Mouse (Mus musculus): ENCODE measurements around the gene Marf1. TPM values are rescaled to one million over a fixed set of nuclear protein-coding genes. Genes with fewer than 3 reads are reported as not detected.

Gene Marf1
- polyA plus RNA-seq, 1 experiment from 2014 or later: 10.3 TPM

DNA sequence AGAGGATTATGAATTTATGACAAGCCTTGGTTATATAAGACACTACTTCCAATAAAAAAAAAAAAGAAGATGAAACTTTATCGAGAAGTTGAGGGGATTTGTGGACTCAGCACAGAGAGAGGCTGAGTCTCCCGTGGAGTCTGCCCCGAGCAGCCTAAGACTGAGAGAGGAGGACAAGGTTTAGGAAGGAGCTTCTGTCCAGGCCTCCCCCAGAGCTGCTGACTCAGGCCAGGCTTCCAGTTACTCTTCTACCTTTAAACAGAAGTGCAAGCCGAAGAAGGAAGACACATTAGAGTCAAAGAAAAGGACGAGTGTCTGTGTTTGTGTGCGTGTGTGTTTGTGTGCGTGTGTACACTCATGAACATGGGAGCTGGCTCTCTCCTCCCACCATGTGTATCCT, 32.4 kb downstream of the Marf1 start:
- Histone ChIP-seq H3K9me3 (ENCODE audit: control insufficient read depth, low read length) (no peaks in the 10 kb centered on the region), H3K36me3 (ENCODE audit: control insufficient read depth, insufficient read depth, low read length) (peaks cover 18% of the 10 kb centered on the region), H3K27me3 (replicated peaks; ENCODE audit: control insufficient read depth, insufficient read depth, low read length) (no peaks in the 10 kb centered on the region), H3K27ac (ENCODE audit: low read depth, low read length) (no peak overlapping the region), H3K4me2 (no peak overlapping the region), H3K9ac (ENCODE audit: low read depth, low read length) (no peak overlapping the region), H3K4me3 (ENCODE audit: low read depth, low read length) (no peak overlapping the region), H3K4me1 (replicated peaks; ENCODE audit: control insufficient read depth, insufficient read depth, low read length) (no peaks in the 10 kb centered on the region)
- 90% methylated on average over 7 of the region's 7 CpGs for WGBS
- DNase-seq (ENCODE audit: low spot score) (no peak), ATAC-seq (replicated peaks; ENCODE audit: low FRiP score) (no peak)

DNA sequence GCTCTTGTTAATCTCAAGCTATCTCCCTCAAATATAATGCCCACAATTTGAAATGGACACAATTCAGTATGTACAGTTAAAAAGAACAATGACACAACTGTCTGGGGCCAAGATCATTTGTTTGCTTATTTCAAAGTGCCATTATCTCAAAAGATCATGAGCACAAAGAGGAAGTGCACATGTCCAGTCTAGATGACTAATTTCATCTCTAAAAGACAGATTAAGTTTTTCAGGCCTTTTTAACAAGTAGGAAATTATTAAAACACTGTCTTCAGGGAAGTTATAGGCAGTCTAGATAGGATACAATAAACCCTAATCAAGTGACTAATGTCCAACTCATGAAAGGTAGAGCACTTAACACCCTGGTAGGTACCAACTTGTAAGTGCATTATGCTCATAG, 34.2 kb downstream of the Marf1 start:
- Histone ChIP-seq H3K27me3 (replicated peaks; ENCODE audit: control insufficient read depth, insufficient read depth, low read length) (no peaks in the 10 kb centered on the region), H3K9ac (ENCODE audit: low read depth, low read length) (no peak overlapping the region), H3K36me3 (ENCODE audit: control insufficient read depth, insufficient read depth, low read length) (peaks cover 30% of the 10 kb centered on the region), H3K4me2 (no peak overlapping the region), H3K9me3 (ENCODE audit: control insufficient read depth, low read length) (no peaks in the 10 kb centered on the region), H3K27ac (ENCODE audit: low read depth, low read length) (no peak overlapping the region), H3K4me1 (replicated peaks; ENCODE audit: control insufficient read depth, insufficient read depth, low read length) (no peaks in the 10 kb centered on the region), H3K4me3 (ENCODE audit: low read depth, low read length) (no peak overlapping the region)
- ATAC-seq (replicated peaks; ENCODE audit: low FRiP score) (no peak), DNase-seq (ENCODE audit: low spot score) (no peak)

GRCm38 (mm10) chr16:14125253-14125652, 37.9 kb downstream of the Marf1 start:
- Histone ChIP-seq H3K9me3 (ENCODE audit: control insufficient read depth, low read length) (no peaks in the 10 kb centered on the region), H3K36me3 (ENCODE audit: control insufficient read depth, insufficient read depth, low read length) (peaks cover 35% of the 10 kb centered on the region), H3K4me3 (ENCODE audit: low read depth, low read length) (no peak overlapping the region), H3K27ac (ENCODE audit: low read depth, low read length) (no peak overlapping the region), H3K27me3 (replicated peaks; ENCODE audit: control insufficient read depth, insufficient read depth, low read length) (no peaks in the 10 kb centered on the region), H3K4me2 (no peak overlapping the region), H3K9ac (ENCODE audit: low read depth, low read length) (no peak overlapping the region), H3K4me1 (replicated peaks; ENCODE audit: control insufficient read depth, insufficient read depth, low read length) (no peaks in the 10 kb centered on the region)
- DNase-seq (ENCODE audit: low spot score) (no peak), ATAC-seq (replicated peaks; ENCODE audit: low FRiP score) (no peak)
- 86% methylated on average over 1 of the region's 1 CpGs for WGBS

DNA sequence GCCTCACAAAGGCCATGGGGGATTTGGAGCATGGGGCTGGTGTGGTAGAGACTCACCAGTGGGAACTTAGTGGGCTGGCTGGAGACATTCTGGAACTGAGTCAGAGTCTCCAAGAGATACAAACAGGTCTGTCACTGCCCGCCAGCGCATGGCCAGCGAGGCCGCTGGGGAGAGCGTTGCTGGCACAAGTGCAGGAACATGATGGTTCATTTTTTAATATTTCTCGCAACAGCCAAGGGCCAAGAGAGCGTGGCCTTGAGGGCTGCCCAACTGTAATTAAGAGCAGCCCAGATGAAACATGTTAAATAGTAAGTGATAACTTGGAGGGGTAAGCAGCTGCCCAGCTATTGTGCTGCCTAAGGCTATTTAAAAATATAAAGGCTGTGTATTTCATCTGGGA, 38.4 kb downstream of the Marf1 start:
- no peak for ATAC-seq (replicated peaks; ENCODE audit: low FRiP score)
- peaks cover 39% of the 10 kb centered on the region for H3K36me3 ChIP-seq (ENCODE audit: control insufficient read depth, insufficient read depth, low read length)

GRCm38 (mm10) chr16:14123901-14124300, 39.2 kb downstream of the Marf1 start:
- Histone ChIP-seq H3K9ac (ENCODE audit: low read depth, low read length) (no peak overlapping the region), H3K36me3 (ENCODE audit: control insufficient read depth, insufficient read depth, low read length) (peaks cover 38% of the 10 kb centered on the region), H3K9me3 (ENCODE audit: control insufficient read depth, low read length) (no peaks in the 10 kb centered on the region), H3K4me3 (ENCODE audit: low read depth, low read length) (no peak overlapping the region), H3K27ac (ENCODE audit: low read depth, low read length) (no peak overlapping the region), H3K27me3 (replicated peaks; ENCODE audit: control insufficient read depth, insufficient read depth, low read length) (no peaks in the 10 kb centered on the region), H3K4me2 (no peak overlapping the region), H3K4me1 (replicated peaks; ENCODE audit: control insufficient read depth, insufficient read depth, low read length) (no peaks in the 10 kb centered on the region)
- DNase-seq (ENCODE audit: low spot score) (no peak), ATAC-seq (replicated peaks; ENCODE audit: low FRiP score) (no peak)
- 94% methylated on average over 2 of the region's 2 CpGs for WGBS

More for the DNA sequence above, 38.4 kb downstream of the Marf1 start:
- no peaks in the 10 kb centered on the region for H3K9me3 ChIP-seq (ENCODE audit: control insufficient read depth, low read length)
- no peak overlapping the region for H3K4me3 ChIP-seq (ENCODE audit: low read depth, low read length)
- no peak overlapping the region for H3K4me2 ChIP-seq
- H3K9ac ChIP-seq (ENCODE audit: low read depth, low read length): no peak overlapping the region
- no peaks in the 10 kb centered on the region for H3K27me3 ChIP-seq (replicated peaks; ENCODE audit: control insufficient read depth, insufficient read depth, low read length)
- no peak overlapping the region for H3K27ac ChIP-seq (ENCODE audit: low read depth, low read length)
- WGBS: 97% methylated on average over 7 of the region's 7 CpGs
- DNase-seq (ENCODE audit: low spot score): no peak
- no peaks in the 10 kb centered on the region for H3K4me1 ChIP-seq (replicated peaks; ENCODE audit: control insufficient read depth, insufficient read depth, low read length)

GRCm38 (mm10) chr16:14122586-14122985, 40.6 kb downstream of the Marf1 start:
- no peak for ATAC-seq (replicated peaks; ENCODE audit: low FRiP score)
- H3K9me3 ChIP-seq (ENCODE audit: control insufficient read depth, low read length): no peaks in the 10 kb centered on the region
- H3K4me2 ChIP-seq: no peak overlapping the region
- no peaks in the 10 kb centered on the region for H3K27me3 ChIP-seq (replicated peaks; ENCODE audit: control insufficient read depth, insufficient read depth, low read length)
- no peak overlapping the region for H3K27ac ChIP-seq (ENCODE audit: low read depth, low read length)
- no peak overlapping the region for H3K9ac ChIP-seq (ENCODE audit: low read depth, low read length)
- H3K4me3 ChIP-seq (ENCODE audit: low read depth, low read length): no peak overlapping the region
- no peaks in the 10 kb centered on the region for H3K4me1 ChIP-seq (replicated peaks; ENCODE audit: control insufficient read depth, insufficient read depth, low read length)
- DNase-seq (ENCODE audit: low spot score): no peak
- peaks cover 37% of the 10 kb centered on the region for H3K36me3 ChIP-seq (ENCODE audit: control insufficient read depth, insufficient read depth, low read length)

DNA sequence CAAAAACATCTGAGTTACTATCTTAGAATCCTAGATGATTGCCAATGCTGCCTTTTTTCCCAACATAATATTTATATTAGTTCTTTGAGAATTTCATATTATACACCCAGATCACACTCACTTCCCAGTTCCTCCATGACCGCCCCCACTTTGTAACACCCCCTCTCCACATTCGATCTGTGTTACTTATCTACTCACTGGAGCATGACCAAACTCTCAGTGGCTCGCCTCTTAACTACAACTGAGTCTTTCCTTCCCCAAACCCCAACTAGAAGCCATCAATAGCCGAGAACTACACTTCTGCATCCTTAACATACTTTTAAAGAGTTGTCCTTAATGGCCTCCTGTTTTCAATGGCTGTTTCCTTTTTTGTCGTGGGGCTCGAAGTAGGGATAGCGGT, 41.6 kb downstream of the Marf1 start:
- Histone ChIP-seq H3K4me1 (replicated peaks; ENCODE audit: control insufficient read depth, insufficient read depth, low read length) (no peaks in the 10 kb centered on the region), H3K27ac (ENCODE audit: low read depth, low read length) (no peak overlapping the region), H3K9me3 (ENCODE audit: control insufficient read depth, low read length) (no peaks in the 10 kb centered on the region), H3K4me2 (no peak overlapping the region), H3K27me3 (replicated peaks; ENCODE audit: control insufficient read depth, insufficient read depth, low read length) (no peaks in the 10 kb centered on the region), H3K4me3 (ENCODE audit: low read depth, low read length) (no peak overlapping the region), H3K36me3 (ENCODE audit: control insufficient read depth, insufficient read depth, low read length) (peaks cover 42% of the 10 kb centered on the region), H3K9ac (ENCODE audit: low read depth, low read length) (no peak overlapping the region)
- ATAC-seq (replicated peaks; ENCODE audit: low FRiP score) (no peak), DNase-seq (ENCODE audit: low spot score) (no peak)
- 92% methylated on average over 7 of the region's 7 CpGs for WGBS

- peaks cover 44% of the 10 kb centered on the region for H3K36me3 ChIP-seq (ENCODE audit: control insufficient read depth, insufficient read depth, low read length)
- ATAC-seq (replicated peaks; ENCODE audit: low FRiP score): no peak
- no peaks in the 10 kb centered on the region for H3K9me3 ChIP-seq (ENCODE audit: control insufficient read depth, low read length)
- no peaks in the 10 kb centered on the region for H3K27me3 ChIP-seq (replicated peaks; ENCODE audit: control insufficient read depth, insufficient read depth, low read length)
- H3K9ac ChIP-seq (ENCODE audit: low read depth, low read length): no peak overlapping the region
- 91% methylated on average over 5 of the region's 5 CpGs for WGBS
- H3K4me1 ChIP-seq (replicated peaks; ENCODE audit: control insufficient read depth, insufficient read depth, low read length): no peaks in the 10 kb centered on the region
- no peak overlapping the region for H3K4me2 ChIP-seq
- DNase-seq (ENCODE audit: low spot score): no peak
- H3K27ac ChIP-seq (ENCODE audit: low read depth, low read length): no peak overlapping the region
- H3K4me3 ChIP-seq (ENCODE audit: low read depth, low read length): no peak overlapping the region
These were observed 42.2 kb downstream of the Marf1 start for GRCm38 (mm10) chr16:14120941-14121340.

GRCm38 (mm10) chr16:14117299-14117698, 45.9 kb downstream of the Marf1 start:
- ATAC-seq (replicated peaks; ENCODE audit: low FRiP score): no peak
- no peak overlapping the region for H3K27ac ChIP-seq (ENCODE audit: low read depth, low read length)
- H3K4me2 ChIP-seq: no peak overlapping the region
- H3K9me3 ChIP-seq (ENCODE audit: control insufficient read depth, low read length): no peaks in the 10 kb centered on the region
- peaks cover 39% of the 10 kb centered on the region for H3K36me3 ChIP-seq (ENCODE audit: control insufficient read depth, insufficient read depth, low read length)
- H3K4me1 ChIP-seq (replicated peaks; ENCODE audit: control insufficient read depth, insufficient read depth, low read length): no peaks in the 10 kb centered on the region
- H3K27me3 ChIP-seq (replicated peaks; ENCODE audit: control insufficient read depth, insufficient read depth, low read length): no peaks in the 10 kb centered on the region
- WGBS: 69% methylated on average over 2 of the region's 2 CpGs
- no peak overlapping the region for H3K9ac ChIP-seq (ENCODE audit: low read depth, low read length)
- DNase-seq (ENCODE audit: low spot score): no peak
- no peak overlapping the region for H3K4me3 ChIP-seq (ENCODE audit: low read depth, low read length)
